Mouse (Mus musculus): ENCODE measurements at regions not wholly inside any gene's neighbourhood (a gene's known extent, or its start where the extent isn't known, plus 50 kb on each side); places are given as distances from the start of the nearest gene placed in this dataset.

- no peak for DNase-seq (ENCODE audit: low read depth)
These were observed 337.9 kb upstream of the Eif4g2 start for GRCm38 (mm10) chr7:111420698-111421097.

DNA sequence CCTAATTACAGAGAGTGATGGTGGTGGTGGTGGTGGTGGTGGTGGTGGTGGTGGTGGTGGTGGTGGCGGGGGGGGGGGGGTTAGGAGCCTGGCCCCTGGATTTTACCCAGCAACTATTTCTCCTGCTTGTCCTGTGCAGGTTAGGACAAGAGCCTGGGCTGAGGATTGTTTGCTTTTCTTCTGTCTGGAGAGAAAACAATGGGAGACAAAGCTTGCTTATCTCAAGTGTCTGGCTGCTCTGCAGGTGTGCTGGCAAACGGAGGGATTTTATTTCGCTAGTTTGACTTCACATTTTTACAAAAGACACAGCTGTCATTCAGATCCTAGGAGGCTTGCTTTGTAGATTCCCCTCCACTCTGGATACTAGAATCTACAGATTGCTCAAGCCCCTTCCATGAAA lies 334.9 kb upstream of the Eif4g2 start:
- no peak for DNase-seq (ENCODE audit: low read depth)

DNA sequence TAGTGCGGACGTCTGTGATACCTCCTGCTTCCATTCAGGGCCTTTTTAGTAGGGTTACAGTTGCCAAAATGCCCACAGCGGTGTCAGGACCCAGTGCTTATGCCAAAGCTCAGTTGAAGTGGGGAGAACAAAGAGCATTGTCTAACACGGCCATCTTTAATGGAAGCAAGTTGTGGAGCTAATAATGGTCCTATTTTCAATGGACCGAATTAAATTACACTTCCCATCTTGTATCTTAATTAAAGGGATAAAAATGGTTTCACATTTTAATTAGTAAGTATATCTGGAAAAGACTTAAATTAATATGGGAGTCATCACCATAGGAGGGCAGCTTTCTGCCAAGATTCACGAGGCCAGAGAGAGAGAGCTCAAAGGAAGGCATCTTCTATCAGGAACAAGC lies 333.2 kb upstream of the Eif4g2 start:
- DNase-seq (ENCODE audit: low read depth): no peak

GRCm38 (mm10) chr7:111413745-111414144 lies 330.9 kb upstream of the Eif4g2 start:
- DNase-seq (ENCODE audit: low read depth): no peak

- DNase-seq (ENCODE audit: low read depth): no peak
These were observed 330.1 kb upstream of the Eif4g2 start for GRCm38 (mm10) chr7:111412957-111413356.

GRCm38 (mm10) chr7:111411386-111411960 lies 328.6 kb upstream of the Eif4g2 start:
- DNase-seq (ENCODE audit: low read depth): no peak

GRCm38 (mm10) chr7:111395972-111396371 lies 313.1 kb upstream of the Eif4g2 start:
- no peak for DNase-seq (ENCODE audit: low read depth)

DNA sequence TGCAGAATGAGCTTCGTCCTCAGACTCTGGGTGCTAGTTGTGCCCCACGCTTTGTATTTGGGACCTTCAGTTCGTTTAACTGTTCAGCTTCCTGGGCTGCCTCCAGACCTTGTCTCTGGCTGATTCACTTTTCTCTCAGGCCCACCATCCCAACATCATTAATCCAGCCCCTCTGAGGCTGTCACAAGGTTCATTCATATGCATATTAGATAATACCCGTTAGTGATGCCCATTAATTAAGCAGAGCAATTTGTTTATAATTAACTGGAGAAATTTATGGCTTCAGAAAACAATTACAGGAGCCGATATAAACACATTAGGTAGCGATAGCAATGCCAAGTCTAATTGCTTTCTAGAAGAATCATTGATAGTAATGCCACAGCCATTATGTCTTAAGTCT lies 312.3 kb upstream of the Eif4g2 start:
- no peak for DNase-seq (ENCODE audit: low read depth)

GRCm38 (mm10) chr7:111393846-111394245 lies 311.0 kb upstream of the Eif4g2 start:
- DNase-seq (ENCODE audit: low read depth): no peak

- no peak for DNase-seq (ENCODE audit: low read depth)
These were observed 306.9 kb upstream of the Eif4g2 start for GRCm38 (mm10) chr7:111389690-111390089.

DNA sequence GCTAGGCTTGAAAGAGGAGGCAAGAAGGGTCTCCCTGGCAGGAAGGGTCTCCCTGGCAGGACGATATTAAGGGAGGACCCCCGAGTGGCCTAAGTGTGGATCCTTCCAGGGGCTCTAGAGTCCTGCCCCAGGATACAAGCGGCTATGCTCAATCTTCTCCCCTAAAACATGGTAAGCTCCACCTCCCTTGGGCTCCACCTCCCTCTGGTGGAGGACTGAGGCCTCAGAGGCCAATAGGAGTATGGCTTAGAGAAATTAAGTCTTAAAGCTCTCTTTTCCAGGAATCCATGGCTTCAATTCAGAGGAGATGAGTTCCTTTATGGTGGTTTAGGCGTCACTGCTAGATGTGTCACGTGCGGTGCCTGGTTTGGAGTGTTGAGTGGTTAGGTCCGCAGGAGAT lies 291.7 kb upstream of the Eif4g2 start:
- no peak for DNase-seq (ENCODE audit: low read depth)

DNA sequence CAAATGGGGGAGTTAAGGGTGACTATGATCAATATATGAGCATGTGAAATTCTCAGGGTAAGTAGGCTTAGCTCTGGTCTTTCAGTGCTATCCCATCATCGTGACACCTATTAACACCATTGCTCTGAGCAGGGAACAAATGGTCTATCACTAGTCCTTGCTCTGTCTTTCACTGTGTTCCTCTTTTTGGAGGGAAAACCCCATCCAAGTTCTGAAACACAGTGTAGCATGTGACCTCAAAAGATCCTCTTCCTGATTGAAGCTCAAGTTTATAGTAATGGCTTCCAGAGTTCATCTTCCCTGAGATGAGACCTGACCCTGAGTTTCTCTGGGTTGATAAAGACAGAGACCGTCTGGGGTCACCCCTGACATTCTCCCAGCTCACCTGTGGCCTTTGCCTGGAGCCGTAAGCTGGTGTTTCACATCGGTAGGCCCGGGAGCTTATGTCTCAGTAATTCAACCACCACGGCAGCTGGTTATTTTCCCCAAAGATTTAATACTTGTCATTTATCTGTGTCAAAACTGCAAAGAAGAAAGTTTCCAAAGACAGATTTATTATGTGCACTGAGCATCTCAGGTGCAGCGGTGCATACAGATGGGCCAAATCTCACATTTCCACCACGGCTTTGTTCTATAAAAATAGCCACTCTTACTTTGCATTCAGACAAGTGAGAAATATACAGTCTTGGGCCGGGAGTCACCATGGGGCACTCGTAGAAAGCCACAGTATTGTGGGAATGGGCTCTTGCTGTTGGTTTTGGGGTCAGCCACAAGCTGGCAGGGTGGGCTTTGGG lies 290.7 kb upstream of the Eif4g2 start:
- no peak for DNase-seq (ENCODE audit: low read depth)

GRCm38 (mm10) chr7:111370421-111370887 lies 287.6 kb upstream of the Eif4g2 start:
- no peak for DNase-seq (ENCODE audit: low read depth)

DNA sequence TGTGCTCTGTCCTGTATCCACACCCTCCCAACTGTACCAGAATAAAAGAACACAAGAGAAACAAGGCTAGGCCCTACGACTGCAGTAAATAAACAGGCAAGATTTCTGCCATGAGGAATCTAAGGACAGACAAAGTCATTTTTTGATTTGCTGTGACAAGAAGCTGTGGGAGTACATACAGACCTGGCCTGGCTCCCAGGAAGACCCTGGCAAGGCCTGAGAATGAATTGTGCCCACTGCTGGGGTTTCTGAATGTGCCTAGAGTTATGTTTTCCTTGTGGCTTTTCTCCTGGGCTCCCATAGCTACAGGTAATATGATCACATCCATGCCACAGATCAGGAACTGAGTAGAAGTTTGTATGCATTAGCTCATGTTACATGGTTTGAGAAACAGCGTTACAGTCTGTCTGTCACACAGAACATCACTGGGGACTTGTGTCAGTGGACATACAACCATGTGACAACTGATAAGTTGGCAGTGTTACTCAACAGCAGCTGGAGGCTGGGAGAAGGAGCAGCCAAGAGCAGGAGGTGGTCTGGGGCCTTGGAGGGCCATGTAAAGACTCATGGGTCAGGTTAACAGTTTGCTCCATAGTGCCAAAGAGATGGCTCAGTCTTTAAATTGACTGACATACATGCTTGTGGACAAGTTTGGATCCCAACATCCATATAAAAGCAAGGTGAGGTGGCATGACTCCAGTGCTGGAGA lies 285.6 kb upstream of the Eif4g2 start:
- DNase-seq (ENCODE audit: low read depth): no peak

- peak; percentile 40 for DNase-seq (ENCODE audit: low read depth)
These were observed 284.3 kb upstream of the Eif4g2 start for GRCm38 (mm10) chr7:111366951-111367653.

- DNase-seq (ENCODE audit: low read depth): no peak
These were observed 282.6 kb upstream of the Eif4g2 start for GRCm38 (mm10) chr7:111365384-111365783.

DNA sequence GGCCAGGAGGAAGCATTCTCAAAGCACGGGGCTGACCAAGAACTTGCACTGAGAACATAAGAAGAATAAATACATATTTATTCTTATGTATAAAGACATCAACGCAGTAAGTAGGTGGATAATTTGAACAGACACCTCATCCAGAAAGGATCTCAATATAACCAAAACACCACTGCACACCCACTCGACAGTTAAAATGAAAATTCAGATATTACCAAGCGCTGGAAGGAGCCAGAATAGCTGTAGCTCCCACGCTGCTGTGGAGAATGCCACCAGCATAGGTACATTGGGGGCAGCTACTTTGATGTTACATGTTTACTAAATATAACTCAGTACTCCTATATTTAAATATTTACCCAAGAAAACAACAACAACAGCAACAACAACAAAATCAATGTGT lies 280.4 kb upstream of the Eif4g2 start:
- DNase-seq (ENCODE audit: low read depth): no peak

GRCm38 (mm10) chr7:111362646-111363045 lies 279.8 kb upstream of the Eif4g2 start:
- no peak for DNase-seq (ENCODE audit: low read depth)

- DNase-seq (ENCODE audit: low read depth): no peak
These were observed 272.3 kb upstream of the Eif4g2 start for GRCm38 (mm10) chr7:111355088-111355656.

- no peak for DNase-seq (ENCODE audit: low read depth)
These were observed 271.2 kb upstream of the Eif4g2 start for GRCm38 (mm10) chr7:111354066-111354465.

DNA sequence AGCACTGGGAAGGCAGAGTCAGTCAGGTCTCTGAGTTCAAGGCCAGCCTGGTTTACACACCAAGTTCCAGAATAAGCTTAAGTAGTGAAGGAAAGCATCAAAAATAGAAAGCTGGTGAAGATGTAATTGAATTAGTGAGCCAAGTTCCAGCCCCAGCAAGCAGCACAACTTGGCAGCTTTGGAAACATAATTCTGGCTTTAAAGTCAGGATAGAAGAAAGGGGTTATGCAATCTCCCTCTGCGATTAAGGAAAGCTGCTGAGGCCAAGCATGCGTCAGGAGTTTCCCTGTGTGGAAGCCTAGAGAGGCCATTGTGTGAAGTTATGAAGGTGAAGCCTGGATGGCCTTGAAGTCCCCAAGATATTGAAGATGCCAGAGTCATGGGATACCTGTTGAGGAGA lies 269.3 kb upstream of the Eif4g2 start:
- DNase-seq (ENCODE audit: low read depth): peak; percentile 27

GRCm38 (mm10) chr7:111345117-111345516 lies 262.3 kb upstream of the Eif4g2 start:
- no peak for DNase-seq (ENCODE audit: low read depth)

Measured in fibroblast of lung, adult 2 months (primary cell).